Mouse (Mus musculus) lung, adult 2 months (tissue): ENCODE results near the gene Echdc3.

Experiments
- CTCF ChIP-seq: fragments of 200-500 bp; IDR thresholded peaks from 2 replicates; pipeline ENCODE4 v1.5.1; 2011; ENCODE audit warnings: mild to moderate bottlenecking, low read length, control low read depth; ENCODE audit not compliant: insufficient read depth
- POLR2A ChIP-seq: fragments of 200-500 bp; IDR thresholded peaks from 2 replicates; pipeline ENCODE4 v1.6.1; 2011; ENCODE audit warnings: low read depth, mild to moderate bottlenecking, control low read depth, low read length, borderline replicate concordance; ENCODE audit errors: extremely low read depth

- no peak for TF ChIP-seq CTCF
- no peak for TF ChIP-seq POLR2A
Observed at GRCm38 (mm10) chr2:6162366-6163040, 50.3 kb downstream of the Echdc3 start.
